Mouse (Mus musculus): Measurements from ENCODE around the gene Card6. TPM values are rescaled to one million over a fixed set of nuclear protein-coding genes. Genes with fewer than 3 reads are reported as not detected.

Gene Card6
- polyA plus RNA-seq (2016; fragmentation: Nextera tagmentation; extraction: Ambion mirVana), result 0.84 and 1.2 TPM in 2 replicates

- H3K27ac ChIP-seq, result no peak within 1 kb of the TSS
- peak within 1 kb of the TSS; percentile 11; the same call in 1 of the 2 replicates for H3K4me3 ChIP-seq
- no peaks in the 10 kb centered on the region for H3K4me1 ChIP-seq
- DNase-seq (ENCODE audit: extremely low spot score, low spot score), result no peak
- no peaks in the 10 kb centered on the region for H3K36me3 ChIP-seq (replicated peaks)
- no peaks in the 10 kb centered on the region for H3K27me3 ChIP-seq (ENCODE audit: poor library complexity, severe bottlenecking)
- 74% methylated on average over 21 of the region's 21 CpGs for WGBS
- no peaks in the 10 kb centered on the region for H3K9me3 ChIP-seq
Measured at GRCm38 (mm10) chr15:5107686-5108654, at the start of gene Card6. Gene Card6, minus strand, starts transcription at chr15:5108539.

- Histone ChIP-seq H3K4me3 (no peak overlapping the region), H3K27ac (no peak overlapping the region), H3K4me1 (peaks cover 10% of the 10 kb centered on the region; the same call in 1 of the 2 replicates), H3K36me3 (replicated peaks) (peaks cover 14% of the 10 kb centered on the region), H3K27me3 (ENCODE audit: poor library complexity, severe bottlenecking) (no peaks in the 10 kb centered on the region), H3K9me3 (no peaks in the 10 kb centered on the region)
- WGBS, result 93% methylated on average over 1 of the region's 1 CpGs
- no peak for DNase-seq (ENCODE audit: extremely low spot score, low spot score)
Measured at GRCm38 (mm10) chr15:5157386-5157785, 49.0 kb upstream of the Card6 start.

- peaks cover 8% of the 10 kb centered on the region for H3K36me3 ChIP-seq (replicated peaks)
- 91% methylated on average over 4 of the region's 4 CpGs for WGBS
- peaks cover 10% of the 10 kb centered on the region; the same call in 1 of the 2 replicates for H3K4me1 ChIP-seq
- no peaks in the 10 kb centered on the region for H3K9me3 ChIP-seq
- no peak overlapping the region for H3K4me3 ChIP-seq
- H3K27ac ChIP-seq, result no peak overlapping the region
- no peaks in the 10 kb centered on the region for H3K27me3 ChIP-seq (ENCODE audit: poor library complexity, severe bottlenecking)
- no peak for DNase-seq (ENCODE audit: extremely low spot score, low spot score)
Measured at GRCm38 (mm10) chr15:5156355-5156754, 48.0 kb upstream of the Card6 start.

GRCm38 (mm10) chr15:5155093-5155492 lies 46.8 kb upstream of the Card6 start:
- Histone ChIP-seq H3K27me3 (ENCODE audit: poor library complexity, severe bottlenecking) (no peaks in the 10 kb centered on the region), H3K4me3 (no peak overlapping the region), H3K4me1 (peaks cover 10% of the 10 kb centered on the region; the same call in 1 of the 2 replicates), H3K9me3 (no peaks in the 10 kb centered on the region), H3K36me3 (replicated peaks) (no peaks in the 10 kb centered on the region), H3K27ac (no peak overlapping the region)
- no peak for DNase-seq (ENCODE audit: extremely low spot score, low spot score)
- WGBS, result 87% methylated on average over 5 of the region's 5 CpGs

GRCm38 (mm10) chr15:5154621-5155020 lies 46.3 kb upstream of the Card6 start:
- Histone ChIP-seq H3K4me3 (no peak overlapping the region), H3K4me1 (peaks cover 10% of the 10 kb centered on the region; the same call in 1 of the 2 replicates), H3K27ac (no peak overlapping the region), H3K9me3 (no peaks in the 10 kb centered on the region), H3K27me3 (ENCODE audit: poor library complexity, severe bottlenecking) (no peaks in the 10 kb centered on the region), H3K36me3 (replicated peaks) (no peaks in the 10 kb centered on the region)
- DNase-seq (ENCODE audit: extremely low spot score, low spot score), result no peak
- 92% methylated on average over 9 of the region's 9 CpGs for WGBS

- 93% methylated on average over 6 of the region's 6 CpGs for WGBS
Measured at GRCm38 (mm10) chr15:5152171-5152570, 43.8 kb upstream of the Card6 start.

GRCm38 (mm10) chr15:5149187-5149586 lies 40.8 kb upstream of the Card6 start:
- no peak for DNase-seq (ENCODE audit: extremely low spot score, low spot score)
- 81% methylated on average over 4 of the region's 4 CpGs for WGBS

More at GRCm38 (mm10) chr15:5152171-5152570, 43.8 kb upstream of the Card6 start:
- Histone ChIP-seq H3K4me3 (no peak overlapping the region), H3K27me3 (ENCODE audit: poor library complexity, severe bottlenecking) (no peaks in the 10 kb centered on the region), H3K9me3 (no peaks in the 10 kb centered on the region), H3K36me3 (replicated peaks) (0 out of 2 replicates have a peak, but pooled peaks cover 5% of the 10 kb centered on the region), H3K4me1 (peaks cover 19% of the 10 kb centered on the region; the same call in 1 of the 2 replicates), H3K27ac (no peak overlapping the region)
- no peak for DNase-seq (ENCODE audit: extremely low spot score, low spot score)

GRCm38 (mm10) chr15:5145196-5145945 lies 37.0 kb upstream of the Card6 start:
- no peaks in the 10 kb centered on the region for H3K9me3 ChIP-seq
- H3K4me3 ChIP-seq, result peak overlapping the region; percentile 85
- H3K36me3 ChIP-seq (replicated peaks), result peaks cover 8% of the 10 kb centered on the region; the same call in 1 of the 2 replicates
- no peak overlapping the region for H3K27ac ChIP-seq
- no peak for DNase-seq (ENCODE audit: extremely low spot score, low spot score)
- H3K4me1 ChIP-seq, result peaks cover 22% of the 10 kb centered on the region
- no peaks in the 10 kb centered on the region for H3K27me3 ChIP-seq (ENCODE audit: poor library complexity, severe bottlenecking)
- WGBS, result 57% methylated on average over 9 of the region's 9 CpGs

More at GRCm38 (mm10) chr15:5149187-5149586, 40.8 kb upstream of the Card6 start:
- no peak overlapping the region for H3K4me3 ChIP-seq
- H3K36me3 ChIP-seq (replicated peaks), result peaks cover 8% of the 10 kb centered on the region; the same call in 1 of the 2 replicates
- H3K27me3 ChIP-seq (ENCODE audit: poor library complexity, severe bottlenecking), result no peaks in the 10 kb centered on the region
- H3K4me1 ChIP-seq, result peaks cover 22% of the 10 kb centered on the region
- H3K9me3 ChIP-seq, result no peaks in the 10 kb centered on the region
- H3K27ac ChIP-seq, result no peak overlapping the region

- Histone ChIP-seq H3K36me3 (replicated peaks) (peaks cover 8% of the 10 kb centered on the region; the same call in 1 of the 2 replicates), H3K9me3 (no peaks in the 10 kb centered on the region), H3K27me3 (ENCODE audit: poor library complexity, severe bottlenecking) (no peaks in the 10 kb centered on the region), H3K27ac (peak overlapping the region; percentile 96), H3K4me3 (peak overlapping the region; percentile 85), H3K4me1 (peaks cover 20% of the 10 kb centered on the region)
- peak; percentile 74 for DNase-seq (ENCODE audit: extremely low spot score, low spot score)
- 2% methylated on average over 61 of the region's 61 CpGs for WGBS
Measured at GRCm38 (mm10) chr15:5144021-5144778, 35.9 kb upstream of the Card6 start.

GRCm38 (mm10) chr15:5143361-5144020 lies 35.2 kb upstream of the Card6 start, which contains the start of gene Prkaa1:
Gene Prkaa1, plus strand, starts transcription at chr15:5143861.
- Histone ChIP-seq H3K4me3 (peak within 1 kb of the TSS; percentile 85), H3K27me3 (ENCODE audit: poor library complexity, severe bottlenecking) (no peaks in the 10 kb centered on the region), H3K4me1 (peaks cover 14% of the 10 kb centered on the region), H3K27ac (peak within 1 kb of the TSS; percentile 96), H3K9me3 (no peaks in the 10 kb centered on the region), H3K36me3 (replicated peaks) (peaks cover 8% of the 10 kb centered on the region; the same call in 1 of the 2 replicates)
- WGBS, result under 1% methylated on average over 74 of the region's 80 CpGs
- peak; percentile 75 for DNase-seq (ENCODE audit: extremely low spot score, low spot score)

- H3K4me3 ChIP-seq, result peak overlapping the region; percentile 85; the same call in 1 of the 2 replicates
- no peak for DNase-seq (ENCODE audit: extremely low spot score, low spot score)
- H3K4me1 ChIP-seq, result peaks cover 14% of the 10 kb centered on the region
- no peaks in the 10 kb centered on the region for H3K9me3 ChIP-seq
- H3K27me3 ChIP-seq (ENCODE audit: poor library complexity, severe bottlenecking), result no peaks in the 10 kb centered on the region
- WGBS, result 73% methylated on average over 5 of the region's 5 CpGs
- no peak overlapping the region for H3K27ac ChIP-seq
- H3K36me3 ChIP-seq (replicated peaks), result peaks cover 7% of the 10 kb centered on the region; the same call in 1 of the 2 replicates
Measured at GRCm38 (mm10) chr15:5142714-5143113, 34.4 kb upstream of the Card6 start.
